Mouse (Mus musculus): ENCODE measurements around the gene Slc40a1. TPM values are rescaled to one million over a fixed set of nuclear protein-coding genes. Genes with fewer than 3 reads are reported as not detected.
A peak's percentile ranks its signal among the peaks of the same experiment; 100 is the strongest.

Slc40a1 gene
- polyA plus RNA-seq, 1 experiment from 2014 or later, result 6.6 TPM

DNA sequence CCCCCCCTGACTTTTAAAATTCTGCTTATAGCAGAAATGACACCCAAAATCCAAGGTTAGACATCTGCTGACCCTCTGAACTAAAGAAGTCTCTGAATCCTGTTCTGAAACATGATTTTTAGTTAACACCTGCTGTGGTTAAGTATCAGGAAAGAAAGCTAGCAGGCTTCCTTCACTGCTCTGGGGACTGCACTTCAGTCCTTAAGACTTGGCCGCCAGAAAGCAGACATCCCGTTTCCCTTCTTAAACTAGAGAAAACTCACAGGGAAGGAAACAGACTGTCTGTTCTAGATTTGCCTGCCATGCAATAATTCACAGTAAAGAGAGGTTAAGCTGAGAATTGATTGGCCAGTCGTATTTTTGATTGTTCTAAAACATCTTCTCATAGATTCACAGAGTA, 10.1 kb downstream of the Slc40a1 start:
- no peak for DNase-seq (ENCODE audit: low spot score)
- Histone ChIP-seq H3K9me3 (replicated peaks) (no peaks in the 10 kb centered on the region), H3K4me3 (no peak overlapping the region), H3K36me3 (no peaks in the 10 kb centered on the region), H3K4me1 (no peaks in the 10 kb centered on the region), H3K27ac (no peak overlapping the region), H3K27me3 (ENCODE audit: low read depth, poor library complexity, severe bottlenecking) (no peaks in the 10 kb centered on the region)
- 80% methylated on average over 3 of the region's 3 CpGs for WGBS

DNA sequence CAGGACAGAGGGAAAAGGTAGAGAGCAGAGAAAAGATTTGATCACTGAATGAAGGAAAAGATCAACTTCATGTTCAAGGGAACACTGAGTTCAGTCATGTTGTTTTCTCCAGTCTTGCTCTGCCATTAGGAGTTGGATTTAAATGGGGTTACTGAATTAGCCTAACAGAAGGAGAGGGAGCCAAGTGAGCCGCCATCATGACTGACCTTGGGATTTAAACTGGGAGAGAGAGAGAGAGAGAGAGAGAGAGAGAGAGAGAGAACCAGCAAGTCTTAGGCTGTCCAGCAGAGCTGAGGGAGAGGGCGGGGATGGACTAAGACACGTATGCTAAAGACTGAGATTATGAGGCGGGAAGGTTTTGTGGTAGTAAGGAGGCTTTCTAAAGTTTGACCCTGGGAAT, 12.1 kb downstream of the Slc40a1 start:
- H3K36me3 ChIP-seq, result no peaks in the 10 kb centered on the region
- 91% methylated on average over 4 of the region's 4 CpGs for WGBS

DNA sequence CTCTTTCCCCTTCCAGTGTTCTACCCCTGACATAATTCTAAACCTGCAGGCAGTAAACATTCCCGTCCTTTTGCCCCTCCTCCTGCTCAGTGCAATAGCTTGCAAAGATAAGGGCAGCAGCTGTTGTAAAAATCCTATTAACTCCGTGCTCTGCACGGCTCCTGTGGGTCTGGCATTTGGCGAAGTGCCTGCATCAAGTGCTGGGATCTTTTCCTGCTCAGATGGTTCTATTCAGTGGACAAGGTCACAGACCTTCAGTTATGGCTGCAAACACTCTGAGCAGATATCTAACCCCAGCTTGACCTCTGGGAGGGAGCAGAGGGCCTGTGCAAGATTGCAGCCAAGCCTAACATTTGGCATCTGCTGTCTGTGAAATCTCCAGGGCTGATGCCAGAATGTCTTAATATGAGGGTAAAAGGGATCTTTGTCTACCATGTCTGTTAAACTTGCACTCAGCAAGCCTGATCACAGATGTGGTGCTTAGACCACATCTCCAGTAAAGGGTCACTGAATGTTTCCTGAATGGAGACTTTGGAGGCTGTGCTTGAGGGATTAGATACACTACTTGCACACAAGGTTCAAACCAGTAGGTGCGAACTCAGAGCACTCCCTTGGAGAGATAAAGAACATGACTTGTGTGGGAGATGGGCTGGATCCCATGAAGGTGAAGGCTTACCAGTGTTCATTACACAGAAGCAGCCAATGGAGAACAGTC, 21.1 kb downstream of the Slc40a1 start:
- Histone ChIP-seq H3K4me3 (no peak overlapping the region), H3K27me3 (ENCODE audit: low read depth, poor library complexity, severe bottlenecking) (no peaks in the 10 kb centered on the region), H3K4me1 (peaks cover 12% of the 10 kb centered on the region), H3K9me3 (replicated peaks) (no peaks in the 10 kb centered on the region), H3K27ac (no peak overlapping the region), H3K36me3 (no peaks in the 10 kb centered on the region)
- DNase-seq (ENCODE audit: low spot score), result peak; percentile 42
- 14% methylated on average over 5 of the region's 5 CpGs for WGBS

More for the DNA sequence above, 12.1 kb downstream of the Slc40a1 start:
- no peak for DNase-seq (ENCODE audit: low spot score)
- H3K4me3 ChIP-seq, result no peak overlapping the region
- no peaks in the 10 kb centered on the region for H3K4me1 ChIP-seq
- no peak overlapping the region for H3K27ac ChIP-seq
- no peaks in the 10 kb centered on the region for H3K27me3 ChIP-seq (ENCODE audit: low read depth, poor library complexity, severe bottlenecking)
- H3K9me3 ChIP-seq (replicated peaks), result no peaks in the 10 kb centered on the region

DNA sequence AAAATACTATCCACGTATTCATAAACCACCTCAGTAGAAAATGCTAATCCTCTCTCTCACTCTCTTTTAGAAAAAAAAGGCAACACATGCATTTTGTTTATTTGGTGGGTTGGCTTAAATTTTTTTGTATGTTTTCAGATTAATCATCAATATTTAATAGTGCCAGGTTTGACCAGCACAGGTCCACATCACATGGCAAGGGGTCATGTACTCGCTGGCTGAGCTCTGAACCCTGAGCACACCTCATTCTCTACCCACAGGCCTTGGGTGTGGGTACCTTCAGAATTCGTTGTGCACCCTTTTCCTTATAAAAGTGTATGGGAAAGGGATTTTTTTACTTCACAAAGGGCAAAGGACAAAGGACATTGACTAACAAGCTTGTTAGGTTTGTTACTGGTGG, 22.2 kb downstream of the Slc40a1 start:
- H3K27me3 ChIP-seq (ENCODE audit: low read depth, poor library complexity, severe bottlenecking), result no peaks in the 10 kb centered on the region
- no peaks in the 10 kb centered on the region for H3K36me3 ChIP-seq
- H3K4me1 ChIP-seq, result peaks cover 12% of the 10 kb centered on the region
- no peak overlapping the region for H3K4me3 ChIP-seq
- H3K9me3 ChIP-seq (replicated peaks), result no peaks in the 10 kb centered on the region
- no peak for DNase-seq (ENCODE audit: low spot score)
- no peak overlapping the region for H3K27ac ChIP-seq
- WGBS, result 85% methylated on average over 3 of the region's 3 CpGs

DNA sequence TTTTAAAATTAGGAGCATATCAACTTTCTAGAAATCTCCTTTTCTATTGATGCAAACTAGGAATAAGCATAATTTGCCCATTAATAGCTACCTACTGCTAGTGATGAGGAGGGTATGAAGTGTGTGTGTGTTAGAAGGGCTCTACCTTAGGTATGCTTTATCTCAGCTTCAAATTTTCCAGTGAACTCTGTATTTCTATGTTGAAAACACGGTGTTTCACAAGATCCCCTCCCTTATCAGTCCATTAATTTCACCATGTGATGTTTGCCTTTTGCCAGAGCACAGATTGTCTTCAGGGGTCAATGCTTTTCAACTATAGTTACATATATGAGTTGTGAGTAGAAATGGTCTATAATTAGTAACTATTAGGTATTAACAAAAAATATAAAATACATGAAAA, 28.3 kb downstream of the Slc40a1 start:
- 64% methylated on average over 1 of the region's 1 CpGs for WGBS
- DNase-seq (ENCODE audit: low spot score), result no peak
- Histone ChIP-seq H3K9me3 (replicated peaks) (no peaks in the 10 kb centered on the region), H3K27ac (no peak overlapping the region), H3K27me3 (ENCODE audit: low read depth, poor library complexity, severe bottlenecking) (no peaks in the 10 kb centered on the region), H3K36me3 (no peaks in the 10 kb centered on the region), H3K4me1 (no peaks in the 10 kb centered on the region), H3K4me3 (no peak overlapping the region)

DNA sequence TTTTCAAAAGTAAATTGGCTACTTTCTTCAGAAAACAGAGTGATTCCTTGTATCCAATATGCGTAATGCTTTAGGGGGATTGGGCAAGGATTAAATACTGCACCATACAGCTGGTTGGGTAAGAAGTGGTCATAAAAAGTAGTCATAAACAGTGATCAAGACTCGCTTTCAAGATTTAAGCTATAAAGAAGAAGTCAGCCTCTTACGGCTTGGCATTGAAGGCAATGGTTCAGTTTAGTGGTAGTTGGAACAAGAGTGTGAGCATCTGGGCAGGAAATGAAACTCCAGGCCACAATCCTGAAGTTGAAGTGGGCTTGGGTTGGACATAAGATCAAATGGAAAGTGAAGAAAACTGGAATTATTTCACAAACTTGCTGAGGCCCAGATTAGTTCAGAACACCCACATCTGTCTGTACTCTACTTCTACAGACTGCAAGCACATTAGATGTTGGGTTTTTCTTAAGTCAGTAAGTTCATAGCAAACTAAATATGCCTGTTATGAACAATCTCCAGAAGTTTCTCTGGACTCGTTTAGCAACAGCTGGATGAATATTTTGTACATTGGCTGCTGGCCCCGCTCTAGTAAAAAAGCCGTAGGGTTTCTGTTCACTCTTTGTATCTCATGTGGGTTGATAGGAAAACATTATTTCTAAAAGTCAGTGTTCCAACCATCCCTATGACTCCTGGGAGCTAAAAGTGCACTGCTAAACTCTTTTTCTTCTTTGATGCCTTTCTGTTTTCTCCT, 32.0 kb downstream of the Slc40a1 start:
- Histone ChIP-seq H3K36me3 (no peaks in the 10 kb centered on the region), H3K4me3 (no peak overlapping the region), H3K4me1 (peaks cover 7% of the 10 kb centered on the region), H3K27ac (no peak overlapping the region), H3K27me3 (ENCODE audit: low read depth, poor library complexity, severe bottlenecking) (no peaks in the 10 kb centered on the region), H3K9me3 (replicated peaks) (no peaks in the 10 kb centered on the region)
- no peak for DNase-seq (ENCODE audit: low spot score)
- 84% methylated on average over 6 of the region's 6 CpGs for WGBS

DNA sequence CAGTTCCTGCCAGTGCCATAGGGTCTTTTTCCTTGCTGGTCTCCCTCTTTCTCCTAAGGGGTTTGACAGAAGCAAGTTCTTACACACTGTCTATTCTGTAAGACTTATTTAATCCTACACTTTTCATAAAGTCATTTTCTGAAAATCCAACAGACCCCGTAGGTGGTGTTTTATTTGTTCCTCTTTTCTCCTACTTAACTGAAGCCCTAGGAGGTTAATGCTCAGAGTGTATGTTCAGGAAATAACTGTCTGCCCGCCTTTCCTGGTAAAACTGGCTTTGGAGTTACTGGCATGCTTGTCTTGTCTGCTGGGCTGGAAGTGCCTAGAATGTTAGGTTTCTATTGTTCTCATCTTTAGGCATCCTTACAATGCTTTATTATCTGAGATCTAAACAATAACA, 34.3 kb downstream of the Slc40a1 start:
- peaks cover 14% of the 10 kb centered on the region for H3K4me1 ChIP-seq
- no peaks in the 10 kb centered on the region for H3K27me3 ChIP-seq (ENCODE audit: low read depth, poor library complexity, severe bottlenecking)
- H3K4me3 ChIP-seq, result no peak overlapping the region
- no peaks in the 10 kb centered on the region for H3K36me3 ChIP-seq
- DNase-seq (ENCODE audit: low spot score), result no peak
- no peaks in the 10 kb centered on the region for H3K9me3 ChIP-seq (replicated peaks)
- 87% methylated on average over 2 of the region's 2 CpGs for WGBS
- no peak overlapping the region for H3K27ac ChIP-seq

DNA sequence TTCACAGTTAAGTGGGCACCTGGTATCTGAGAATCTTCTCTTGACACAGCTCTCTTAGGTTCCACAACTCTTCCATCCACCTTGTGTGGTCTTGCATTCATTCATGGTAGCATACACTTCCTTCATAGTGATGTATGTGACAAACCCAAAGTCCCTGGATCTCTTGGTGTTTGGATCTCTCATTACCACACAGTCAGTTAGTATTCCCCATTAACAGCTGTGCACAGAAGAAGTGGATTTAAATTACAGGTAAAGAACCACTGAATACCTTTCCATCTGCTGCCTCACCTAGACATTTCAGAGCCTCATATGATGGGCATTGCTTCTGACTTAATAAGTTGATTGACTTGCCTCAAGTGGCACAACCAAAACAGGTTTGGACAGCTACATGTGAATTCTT, 36.1 kb downstream of the Slc40a1 start, which contains the start of gene Gm5269:
Gene Gm5269, minus strand, starts transcription at position 101 of the 400 bp plus-strand sequence.
- H3K27me3 ChIP-seq (ENCODE audit: low read depth, poor library complexity, severe bottlenecking), result no peaks in the 10 kb centered on the region
- H3K4me3 ChIP-seq, result no peak within 1 kb of the TSS
- no peak for DNase-seq (ENCODE audit: low spot score)
- H3K27ac ChIP-seq, result no peak within 1 kb of the TSS
- H3K9me3 ChIP-seq (replicated peaks), result no peaks in the 10 kb centered on the region
- H3K4me1 ChIP-seq, result peaks cover 14% of the 10 kb centered on the region
- no peaks in the 10 kb centered on the region for H3K36me3 ChIP-seq

DNA sequence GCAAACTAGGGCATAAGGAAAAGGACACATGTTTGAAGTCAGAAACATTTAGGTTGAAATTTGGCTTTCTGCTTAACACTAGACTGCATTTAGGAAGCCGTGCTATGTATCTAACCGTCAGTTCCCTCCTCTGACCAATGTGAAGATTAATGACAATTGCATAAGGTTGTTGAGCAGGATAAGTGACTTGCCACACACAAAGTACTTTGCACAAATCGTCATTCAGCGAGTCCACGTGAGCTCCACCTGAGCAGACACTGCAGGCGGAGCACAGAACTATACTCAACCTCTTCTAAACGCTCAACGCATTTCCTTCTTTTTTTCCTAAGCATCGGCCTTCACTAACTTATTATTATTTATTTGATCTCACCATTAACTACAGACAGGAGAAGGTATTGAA, 39.5 kb downstream of the Slc40a1 start:
- DNase-seq (ENCODE audit: low spot score), result no peak
- Histone ChIP-seq H3K27me3 (ENCODE audit: low read depth, poor library complexity, severe bottlenecking) (no peaks in the 10 kb centered on the region), H3K9me3 (replicated peaks) (no peaks in the 10 kb centered on the region), H3K36me3 (no peaks in the 10 kb centered on the region), H3K4me1 (peaks cover 8% of the 10 kb centered on the region), H3K27ac (no peak overlapping the region), H3K4me3 (no peak overlapping the region)
- WGBS, result 87% methylated on average over 9 of the region's 9 CpGs

DNA sequence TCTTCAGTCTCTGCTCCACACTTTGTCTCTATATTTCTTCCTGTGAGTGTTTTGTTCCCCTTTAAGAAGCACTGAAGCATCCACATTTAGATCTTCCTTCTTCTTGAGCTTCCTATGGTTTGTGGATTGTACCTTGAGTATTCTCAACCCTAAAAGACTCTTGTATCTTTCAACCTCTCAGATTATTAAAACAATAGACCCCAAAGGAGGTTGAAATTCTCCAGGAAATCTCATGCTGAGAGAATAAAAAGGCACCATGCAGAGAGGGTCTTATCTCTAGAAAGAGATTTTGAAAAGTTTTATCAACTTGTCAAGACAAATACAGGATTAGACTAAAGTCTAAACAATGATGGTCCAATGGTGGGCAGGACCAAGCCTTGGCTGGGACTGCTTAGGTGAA, 42.9 kb downstream of the Slc40a1 start:
- H3K27me3 ChIP-seq (ENCODE audit: low read depth, poor library complexity, severe bottlenecking), result no peaks in the 10 kb centered on the region
- no peak for DNase-seq (ENCODE audit: low spot score)
- no peak overlapping the region for H3K4me3 ChIP-seq
- no peaks in the 10 kb centered on the region for H3K36me3 ChIP-seq
- H3K4me1 ChIP-seq, result no peaks in the 10 kb centered on the region
- no peaks in the 10 kb centered on the region for H3K9me3 ChIP-seq (replicated peaks)
- no peak overlapping the region for H3K27ac ChIP-seq

DNA sequence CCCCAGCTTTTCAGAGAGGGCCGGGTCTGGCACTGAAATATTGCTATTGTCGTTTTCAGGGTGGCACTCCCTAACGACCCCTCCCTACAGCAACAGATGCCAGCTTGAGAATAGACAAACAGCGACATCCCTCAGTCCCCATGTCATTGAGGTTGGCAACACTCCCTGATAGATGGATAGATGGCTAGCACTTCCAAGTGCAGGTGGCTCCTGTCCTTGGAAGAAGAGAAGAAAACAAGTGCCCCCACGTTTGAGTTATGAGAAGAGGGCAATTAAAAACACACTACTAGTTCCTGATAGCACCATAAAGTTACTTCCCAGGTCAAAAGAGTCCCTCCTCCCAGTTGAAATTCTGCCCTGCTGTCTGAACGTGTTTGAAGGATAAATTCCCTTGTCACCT, 44.2 kb downstream of the Slc40a1 start:
- no peak overlapping the region for H3K27ac ChIP-seq
- H3K36me3 ChIP-seq, result no peaks in the 10 kb centered on the region
- H3K9me3 ChIP-seq (replicated peaks), result no peaks in the 10 kb centered on the region
- H3K4me1 ChIP-seq, result no peaks in the 10 kb centered on the region
- H3K4me3 ChIP-seq, result no peak overlapping the region
- no peaks in the 10 kb centered on the region for H3K27me3 ChIP-seq (ENCODE audit: low read depth, poor library complexity, severe bottlenecking)
- no peak for DNase-seq (ENCODE audit: low spot score)
- 32% methylated on average over 6 of the region's 6 CpGs for WGBS

DNA sequence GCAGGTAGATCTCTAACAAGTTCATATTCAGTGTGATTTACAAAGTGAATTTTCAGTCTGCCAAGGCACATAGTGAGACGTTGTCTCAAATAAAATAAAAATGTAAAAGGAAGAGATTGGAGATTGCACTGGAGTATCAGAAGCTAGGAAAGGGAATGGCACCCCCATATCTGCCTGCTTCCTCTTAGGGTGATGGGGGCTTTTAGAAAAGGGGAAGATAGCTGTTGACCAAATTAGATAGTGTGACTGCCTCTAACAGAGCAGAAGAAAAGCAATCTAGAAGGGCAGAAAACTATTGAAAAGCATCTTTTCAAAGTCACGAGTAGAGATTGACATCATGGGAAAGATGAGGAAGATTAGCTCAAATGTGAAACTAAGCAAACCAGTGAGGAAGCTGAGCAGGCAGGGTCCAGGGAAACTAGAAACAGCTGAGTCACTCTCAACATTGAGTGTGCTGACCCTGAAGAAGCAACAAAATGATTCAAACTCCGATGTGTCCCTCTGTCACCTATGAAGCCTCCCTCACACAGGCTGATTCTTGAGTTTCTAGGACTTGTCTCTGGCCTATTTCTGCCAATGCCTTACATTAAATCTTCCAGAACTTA, 45.0 kb downstream of the Slc40a1 start:
- no peak for DNase-seq (ENCODE audit: low spot score)
- 85% methylated on average over 3 of the region's 3 CpGs for WGBS
- Histone ChIP-seq H3K9me3 (replicated peaks) (no peaks in the 10 kb centered on the region), H3K36me3 (no peaks in the 10 kb centered on the region), H3K27ac (no peak overlapping the region), H3K4me3 (no peak overlapping the region), H3K4me1 (no peaks in the 10 kb centered on the region), H3K27me3 (ENCODE audit: low read depth, poor library complexity, severe bottlenecking) (no peaks in the 10 kb centered on the region)

DNA sequence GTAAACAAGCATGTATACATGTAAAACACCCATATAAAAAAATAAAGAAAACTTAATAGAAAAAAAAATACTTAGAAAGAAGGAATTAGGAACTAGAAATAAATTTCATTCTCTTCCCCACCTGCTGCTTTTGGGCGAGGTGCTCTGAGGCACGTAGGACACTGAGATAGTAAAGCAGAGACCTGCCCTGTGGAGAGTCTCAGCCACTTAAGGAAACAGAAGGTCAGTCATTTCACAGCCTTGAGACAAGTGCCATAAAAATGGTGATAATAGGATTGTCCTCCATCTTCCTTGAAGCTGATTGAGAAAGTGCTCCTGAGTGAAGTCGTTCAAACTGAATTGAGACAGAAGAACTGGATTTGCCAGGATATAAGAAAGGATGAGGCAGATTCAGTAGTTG, 48.9 kb downstream of the Slc40a1 start:
- 69% methylated on average over 3 of the region's 3 CpGs for WGBS
- H3K9me3 ChIP-seq (replicated peaks), result no peaks in the 10 kb centered on the region
- no peak overlapping the region for H3K4me3 ChIP-seq
- no peak for DNase-seq (ENCODE audit: low spot score)
- H3K27ac ChIP-seq, result no peak overlapping the region
- no peaks in the 10 kb centered on the region for H3K27me3 ChIP-seq (ENCODE audit: low read depth, poor library complexity, severe bottlenecking)
- H3K36me3 ChIP-seq, result no peaks in the 10 kb centered on the region
- H3K4me1 ChIP-seq, result no peaks in the 10 kb centered on the region

Measured in limb, embryonic 10.5 days (tissue).